ENCODE assay signal across 39 mouse cellular contexts in the genomic region with DNA sequence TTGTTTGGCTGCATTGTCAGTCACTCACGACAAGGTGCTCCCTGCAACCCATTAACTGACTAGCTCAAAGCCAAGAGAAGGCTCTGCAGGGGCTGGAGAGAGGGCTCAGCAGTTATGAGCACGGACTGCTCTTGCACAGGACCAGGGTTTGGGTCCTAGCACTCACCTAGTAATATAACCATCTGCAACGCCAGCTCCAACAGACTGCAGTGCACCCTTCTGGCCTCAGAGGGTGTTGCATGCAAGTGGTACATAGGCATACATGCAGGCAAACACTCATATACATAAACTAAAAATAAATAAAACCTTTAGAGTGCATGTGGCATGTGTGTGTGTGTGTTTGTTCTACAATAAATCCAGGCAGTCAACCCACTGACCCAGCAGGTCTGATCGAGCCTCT. TPM values are rescaled to one million over a fixed set of nuclear protein-coding genes. Genes with fewer than 3 reads are reported as not detected.
DNase-seq lines count a peak whose midpoint lies in the region; ATAC-seq and TF ChIP-seq lines count a peak whose summit lies in the region.
"Had no signal": no experiment of that assay in that cellular context is flagged by ENCODE, and none has a peak within 500 bp of the region (broad histone marks: within the 10 kb centered on the region; RNA-seq: fewer than 3 reads in every experiment).

No protein-coding gene starts in this region.

- no peak for DNase-seq in hindbrain, postnatal 0 days (ENCODE audit: low spot score)
- no peak for DNase-seq in liver, embryonic 14.5 days (ENCODE audit: low read depth in 3 of 3, low spot score in 3 of 3)
- peak; percentile 54 for DNase-seq in ZHBTc4 (ENCODE audit: low read depth, low spot score)
- DNase-seq in heart, postnatal 10 days: no peak
- DNase-seq in urinary bladder, postnatal 10 days (ENCODE audit: low spot score): no peak
- DNase-seq: adrenal gland, postnatal 25 days; cerebellum, adult 11-12 months; cerebellum, adult 9-11 months; embryo, embryonic 11 days; gastrocnemius, postnatal 10 days; heart, postnatal 14 days; kidney, postnatal 25 days; left cerebral cortex, postnatal 4 days; lung, postnatal 4 days; right cerebral cortex, postnatal 4 days; thymus, postnatal 4 days had no signal

- no peaks in the 10 kb centered on the region for H3K9me3 ChIP-seq in hindbrain, postnatal 0 days (ENCODE audit: low read length)
- H3K9me3 ChIP-seq in hindbrain, embryonic 16.5 days (ENCODE audit: control insufficient read depth, low read length): no peaks in the 10 kb centered on the region
- no peaks in the 10 kb centered on the region for H3K9me3 ChIP-seq in liver, embryonic 14.5 days (ENCODE audit: control insufficient read depth, low read length)
- 0 out of 2 replicates have a peak, but pooled peaks cover 3% of the 10 kb centered on the region for H3K9me3 ChIP-seq in liver, embryonic 12.5 days (replicated peaks)
- no peaks in the 10 kb centered on the region for H3K9me3 ChIP-seq in ES-Bruce4 (replicated peaks; ENCODE audit: control insufficient read depth, insufficient read depth, low read length, poor library complexity, severe bottlenecking)
- H3K9me3 ChIP-seq: embryonic facial prominence, embryonic 12.5 days; hindbrain, embryonic 10.5 days; hindbrain, embryonic 15.5 days; intestine, embryonic 15.5 days; limb, embryonic 15.5 days; lung, embryonic 15.5 days; midbrain, embryonic 13.5 days; neural tube, embryonic 13.5 days had no signal

- no peak for ATAC-seq in hindbrain, postnatal 0 days
- no peak for ATAC-seq in hindbrain, embryonic 16.5 days
- ATAC-seq in liver, embryonic 14.5 days (ENCODE audit: insufficient read depth): no peak
- ATAC-seq in liver, embryonic 12.5 days: no peak
- ATAC-seq: forebrain, embryonic 16.5 days; intestine, embryonic 15.5 days; midbrain, embryonic 13.5 days had no signal

- no peak overlapping the region for H3K4me2 ChIP-seq in hindbrain, postnatal 0 days (ENCODE audit: low read depth, low read length)
- no peak overlapping the region for H3K4me2 ChIP-seq in hindbrain, embryonic 16.5 days (ENCODE audit: low read length)
- no peak overlapping the region for H3K4me2 ChIP-seq in liver, embryonic 14.5 days (ENCODE audit: low read depth)
- no peak overlapping the region for H3K4me2 ChIP-seq in liver, embryonic 12.5 days
- H3K4me2 ChIP-seq: embryonic facial prominence, embryonic 12.5 days; heart, embryonic 13.5 days; hindbrain, embryonic 15.5 days; intestine, embryonic 15.5 days; limb, embryonic 15.5 days; lung, embryonic 15.5 days; midbrain, embryonic 13.5 days; neural tube, embryonic 13.5 days had no signal

- no peak overlapping the region for H3K4me3 ChIP-seq in hindbrain, postnatal 0 days (ENCODE audit: low read length)
- H3K4me3 ChIP-seq in hindbrain, embryonic 16.5 days (ENCODE audit: low read length): no peak overlapping the region
- H3K4me3 ChIP-seq in liver, embryonic 14.5 days (ENCODE audit: insufficient read depth in 1 of 2, low read depth in 2 of 2, low read length in 2 of 2): no peak overlapping the region
- H3K4me3 ChIP-seq in liver, embryonic 12.5 days: no peak overlapping the region
- H3K4me3 ChIP-seq in ES-Bruce4 (ENCODE audit: low read depth, low read length): no peak overlapping the region
- H3K4me3 ChIP-seq: embryonic facial prominence, embryonic 12.5 days; forebrain, embryonic 10.5 days; heart, embryonic 13.5 days; hindbrain, embryonic 10.5 days; hindbrain, embryonic 15.5 days; intestine, embryonic 15.5 days; limb, embryonic 15.5 days; lung, embryonic 15.5 days; megakaryocyte, embryonic 14.5 days; midbrain, embryonic 13.5 days; neural tube, embryonic 13.5 days had no signal

- TF ChIP-seq EP300 in liver, embryonic 14.5 days (IDR thresholded peaks at IDR 0.05; ENCODE audit: low read depth): no peak
- TF ChIP-seq EP300 in ES-Bruce4 (IDR thresholded peaks at IDR 0.05; ENCODE audit: insufficient read depth, low read depth, low read length): no peak

- 0 out of 2 replicates have a peak, but pooled peaks cover 6% of the 10 kb centered on the region for H3K4me1 ChIP-seq in hindbrain, postnatal 0 days (ENCODE audit: insufficient read depth, low read length)
- H3K4me1 ChIP-seq in hindbrain, embryonic 16.5 days (ENCODE audit: control insufficient read depth, insufficient read depth, low read depth, low read length): peaks cover 4% of the 10 kb centered on the region
- peaks cover 0 to 6% of the 10 kb centered on the region in 2 experiments; a peak in 2 of 4 replicates for H3K4me1 ChIP-seq in liver, embryonic 14.5 days (replicated peaks; ENCODE audit: control insufficient read depth in 2 of 2, insufficient read depth in 2 of 2, low read length in 1 of 2)
- peaks cover 10% of the 10 kb centered on the region for H3K4me1 ChIP-seq in liver, embryonic 12.5 days
- peaks cover 3% of the 10 kb centered on the region for H3K4me1 ChIP-seq in ES-Bruce4 (ENCODE audit: control insufficient read depth, insufficient read depth, low read length)

- intact Hi-C loops in heart, postnatal 10 days (cut with DNase I): no loop called here

- TF ChIP-seq CTCF in hindbrain, postnatal 0 days (IDR thresholded peaks at IDR 0.05; ENCODE audit: low read depth): peak; percentile 29
- peak; percentile 37 for TF ChIP-seq CTCF in liver, embryonic 14.5 days (IDR thresholded peaks at IDR 0.05; ENCODE audit: low read depth)
- peak; percentile 41 for TF ChIP-seq CTCF in ES-Bruce4 (IDR thresholded peaks at IDR 0.05; ENCODE audit: low read depth, low read length)

- 85% methylated on average over 4 of the region's 4 CpGs for WGBS in hindbrain, postnatal 0 days
- WGBS in hindbrain, embryonic 16.5 days: 88% methylated on average over 4 of the region's 4 CpGs
- 50% methylated on average over 4 of the region's 4 CpGs for WGBS in liver, embryonic 14.5 days (ENCODE audit: insufficient replicate concordance)
- WGBS in liver, embryonic 12.5 days (ENCODE audit: insufficient replicate concordance): 52% methylated on average over 4 of the region's 4 CpGs

- no peak overlapping the region for H3K9ac ChIP-seq in hindbrain, postnatal 0 days (replicated peaks; ENCODE audit: low read length)
- H3K9ac ChIP-seq in hindbrain, embryonic 16.5 days (ENCODE audit: low read depth, low read length): no peak overlapping the region
- H3K9ac ChIP-seq in liver, embryonic 14.5 days (replicated peaks): no peak overlapping the region
- H3K9ac ChIP-seq in liver, embryonic 12.5 days: no peak overlapping the region
- no peak overlapping the region for H3K9ac ChIP-seq in ES-Bruce4 (ENCODE audit: low read depth, poor library complexity, severe bottlenecking)
- H3K9ac ChIP-seq: embryonic facial prominence, embryonic 12.5 days; heart, embryonic 13.5 days; hindbrain, embryonic 15.5 days; intestine, embryonic 15.5 days; limb, embryonic 15.5 days; lung, embryonic 15.5 days; midbrain, embryonic 13.5 days; neural tube, embryonic 13.5 days had no signal

- no peaks in the 10 kb centered on the region for H3K36me3 ChIP-seq in hindbrain, postnatal 0 days (ENCODE audit: insufficient read depth, low read length)
- no peaks in the 10 kb centered on the region for H3K36me3 ChIP-seq in hindbrain, embryonic 16.5 days (ENCODE audit: control insufficient read depth, insufficient read depth, low read length)
- H3K36me3 ChIP-seq in liver, embryonic 14.5 days (replicated peaks; ENCODE audit: control insufficient read depth, insufficient read depth, low read depth): no peaks in the 10 kb centered on the region
- no peaks in the 10 kb centered on the region for H3K36me3 ChIP-seq in liver, embryonic 12.5 days
- H3K36me3 ChIP-seq in ES-Bruce4 (ENCODE audit: control insufficient read depth, insufficient read depth, low read length, poor library complexity, severe bottlenecking): no peaks in the 10 kb centered on the region
- H3K36me3 ChIP-seq: embryonic facial prominence, embryonic 12.5 days; heart, embryonic 13.5 days; hindbrain, embryonic 15.5 days; intestine, embryonic 15.5 days; limb, embryonic 15.5 days; lung, embryonic 15.5 days had no signal

- no peak overlapping the region for H3K27ac ChIP-seq in hindbrain, postnatal 0 days
- H3K27ac ChIP-seq in hindbrain, embryonic 16.5 days (ENCODE audit: low read depth, low read length): no peak overlapping the region
- no peak overlapping the region for H3K27ac ChIP-seq in liver, embryonic 14.5 days
- H3K27ac ChIP-seq in liver, embryonic 12.5 days: no peak overlapping the region
- no peak overlapping the region for H3K27ac ChIP-seq in ES-Bruce4 (ENCODE audit: insufficient read depth, low read length)
- H3K27ac ChIP-seq: embryonic facial prominence, embryonic 12.5 days; forebrain, embryonic 10.5 days; heart, embryonic 13.5 days; hindbrain, embryonic 10.5 days; hindbrain, embryonic 15.5 days; intestine, embryonic 15.5 days; limb, embryonic 15.5 days; lung, embryonic 15.5 days; midbrain, embryonic 13.5 days; neural tube, embryonic 13.5 days had no signal

- TF ChIP-seq POLR2A in ES-Bruce4 (IDR thresholded peaks at IDR 0.05; ENCODE audit: insufficient read depth, low read length): no peak

- no peaks in the 10 kb centered on the region for H3K27me3 ChIP-seq in hindbrain, postnatal 0 days (ENCODE audit: insufficient read depth, low read length)
- H3K27me3 ChIP-seq in hindbrain, embryonic 16.5 days (replicated peaks; ENCODE audit: control insufficient read depth, insufficient read depth, low read length): no peaks in the 10 kb centered on the region
- peaks cover 16% of the 10 kb centered on the region for H3K27me3 ChIP-seq in liver, embryonic 14.5 days (ENCODE audit: control insufficient read depth, insufficient read depth, low read length)
- peaks cover 56% of the 10 kb centered on the region for H3K27me3 ChIP-seq in liver, embryonic 12.5 days (replicated peaks)
- no peaks in the 10 kb centered on the region for H3K27me3 ChIP-seq in ES-Bruce4 (ENCODE audit: control insufficient read depth, insufficient read depth, low read length, poor library complexity, severe bottlenecking)
- H3K27me3 ChIP-seq: embryonic facial prominence, embryonic 12.5 days; hindbrain, embryonic 15.5 days; intestine, embryonic 15.5 days; limb, embryonic 15.5 days; midbrain, embryonic 13.5 days; neural tube, embryonic 13.5 days had no signal

RNA-seq across cellular contexts. Expression of a gene that starts 5.1 kb away (rescaled TPM):
- total RNA-seq in hindbrain, postnatal 0 days (2014; rRNA removed): 115 and 124 TPM in 2 replicates
- polyA plus RNA-seq in hindbrain, postnatal 0 days (2015; fragmentation: Nextera tagmentation; extraction: Ambion mirVana): 41.8 and 46.2 TPM in 2 replicates
- 53.3 and 55.0 TPM in 2 replicates for polyA plus RNA-seq in hindbrain, embryonic 16.5 days (2015; fragmentation: Nextera tagmentation; extraction: Ambion mirVana)
- polyA plus RNA-seq in liver, embryonic 14.5 days (2012; rRNA removed): 0.64 and 0.84 TPM in 2 replicates
- 0.39 and 0.68 TPM in 2 replicates for polyA plus RNA-seq in liver, embryonic 14.5 days (2014; fragmentation: Nextera tagmentation; extraction: Ambion mirVana)
- 1.9 and 2.3 TPM in 2 replicates for polyA plus RNA-seq in liver, embryonic 12.5 days (2016; fragmentation: Nextera tagmentation; extraction: Ambion mirVana)
- 18.3 and 22.2 TPM in 2 replicates for polyA plus RNA-seq in ES-Bruce4 (2011; ENCODE audit: insufficient read depth, insufficient read length, low read depth, missing spikeins)
- under 1 TPM in 1 of 2 experiments, not detected in 1; 0.22 TPM for total RNA-seq in heart, postnatal 10 days (2021)
- total RNA-seq: heart, adult 8-10 months had no signal

RNA-seq across cellular contexts. Expression of a gene that starts 22.2 kb away (rescaled TPM):
- 0.58 TPM in 1 of 2 replicates, not detected in the other for total RNA-seq in hindbrain, postnatal 0 days (2014; rRNA removed)
- 0.29 TPM in 1 of 2 replicates, not detected in the other for polyA plus RNA-seq in hindbrain, postnatal 0 days (2015; fragmentation: Nextera tagmentation; extraction: Ambion mirVana)
- 0.31 and 0.32 TPM in 2 replicates for polyA plus RNA-seq in hindbrain, embryonic 16.5 days (2015; fragmentation: Nextera tagmentation; extraction: Ambion mirVana)
- 0.33 and 0.51 TPM in 2 replicates for polyA plus RNA-seq in liver, embryonic 14.5 days (2012; rRNA removed)
- 0.36 and 0.80 TPM in 2 replicates for polyA plus RNA-seq in liver, embryonic 14.5 days (2014; fragmentation: Nextera tagmentation; extraction: Ambion mirVana)
- 0.71 and 1.1 TPM in 2 replicates for polyA plus RNA-seq in liver, embryonic 12.5 days (2016; fragmentation: Nextera tagmentation; extraction: Ambion mirVana)
- 19.6 and 22.0 TPM in 2 replicates for polyA plus RNA-seq in ES-Bruce4 (2011; ENCODE audit: insufficient read depth, insufficient read length, low read depth, missing spikeins)
- total RNA-seq in heart, postnatal 10 days (2021): under 1 TPM in 1 of 2 experiments, not detected in 1; 0.24 TPM
- total RNA-seq: gastrocnemius, postnatal 10 days; layer of hippocampus, adult 18-20 months; layer of hippocampus, postnatal 25 days; left cerebral cortex, postnatal 4 days had no signal
- polyA plus RNA-seq: forebrain, embryonic 16.5 days had no signal

RNA-seq across cellular contexts. Expression of a gene that starts 26.9 kb away (rescaled TPM):
- total RNA-seq in hindbrain, postnatal 0 days (2014; rRNA removed): not detected in 2 replicates
- polyA plus RNA-seq in hindbrain, postnatal 0 days (2015; fragmentation: Nextera tagmentation; extraction: Ambion mirVana): not detected in 2 replicates
- not detected in 2 replicates for polyA plus RNA-seq in hindbrain, embryonic 16.5 days (2015; fragmentation: Nextera tagmentation; extraction: Ambion mirVana)
- polyA plus RNA-seq in liver, embryonic 14.5 days (2012; rRNA removed): not detected in 2 replicates
- polyA plus RNA-seq in liver, embryonic 14.5 days (2014; fragmentation: Nextera tagmentation; extraction: Ambion mirVana): not detected in 2 replicates
- polyA plus RNA-seq in liver, embryonic 12.5 days (2016; fragmentation: Nextera tagmentation; extraction: Ambion mirVana): not detected in 2 replicates
- not detected in 2 replicates for polyA plus RNA-seq in ES-Bruce4 (2011; ENCODE audit: insufficient read depth, insufficient read length, low read depth, missing spikeins)
- not detected for total RNA-seq in heart, postnatal 10 days (2021)
- total RNA-seq: adrenal gland, adult 18-20 months; adrenal gland, postnatal 25 days; gastrocnemius, postnatal 10 days; heart, adult 8-10 months; heart, postnatal 14 days; layer of hippocampus, adult 18-20 months; layer of hippocampus, postnatal 25 days; left cerebral cortex, postnatal 4 days had no signal
- polyA plus RNA-seq: embryonic facial prominence, embryonic 12.5 days; forebrain, embryonic 10.5 days; forebrain, embryonic 16.5 days; gonadal fat pad, adult 2 months; heart, embryonic 13.5 days; hindbrain, embryonic 10.5 days; hindbrain, embryonic 15.5 days; intestine, embryonic 15.5 days; kidney, embryonic 14.5 days; limb, embryonic 15.5 days; lung, embryonic 15.5 days; midbrain, embryonic 13.5 days; neural tube, embryonic 13.5 days; spleen, adult 2 months; thymus, postnatal 0 days had no signal

RNA-seq across cellular contexts. Expression of a gene that starts 38.1 kb away (rescaled TPM):
- 0.37 and 0.50 TPM in 2 replicates for total RNA-seq in hindbrain, postnatal 0 days (2014; rRNA removed)
- polyA plus RNA-seq in hindbrain, postnatal 0 days (2015; fragmentation: Nextera tagmentation; extraction: Ambion mirVana): 0.67 and 0.69 TPM in 2 replicates
- polyA plus RNA-seq in hindbrain, embryonic 16.5 days (2015; fragmentation: Nextera tagmentation; extraction: Ambion mirVana): 0.83 and 1.3 TPM in 2 replicates
- 8.3 and 9.2 TPM in 2 replicates for polyA plus RNA-seq in liver, embryonic 14.5 days (2012; rRNA removed)
- polyA plus RNA-seq in liver, embryonic 14.5 days (2014; fragmentation: Nextera tagmentation; extraction: Ambion mirVana): 6.0 and 9.6 TPM in 2 replicates
- polyA plus RNA-seq in liver, embryonic 12.5 days (2016; fragmentation: Nextera tagmentation; extraction: Ambion mirVana): 1.4 and 2.7 TPM in 2 replicates
- not detected in 2 replicates for polyA plus RNA-seq in ES-Bruce4 (2011; ENCODE audit: insufficient read depth, insufficient read length, low read depth, missing spikeins)
- under 1 TPM in 1 of 2 experiments, not detected in 1; 0.69 TPM for total RNA-seq in heart, postnatal 10 days (2021)
- total RNA-seq: adrenal gland, postnatal 25 days; layer of hippocampus, adult 18-20 months; layer of hippocampus, postnatal 25 days; left cerebral cortex, postnatal 4 days had no signal
- polyA plus RNA-seq: forebrain, embryonic 10.5 days; hindbrain, embryonic 10.5 days had no signal

RNA-seq across cellular contexts. Expression of a gene that starts 44.6 kb away (rescaled TPM):
- 1.2 and 19.5 TPM in 2 replicates for total RNA-seq in hindbrain, postnatal 0 days (2014; rRNA removed)
- polyA plus RNA-seq in hindbrain, postnatal 0 days (2015; fragmentation: Nextera tagmentation; extraction: Ambion mirVana): 2.4 and 2.6 TPM in 2 replicates
- 3.2 and 3.3 TPM in 2 replicates for polyA plus RNA-seq in hindbrain, embryonic 16.5 days (2015; fragmentation: Nextera tagmentation; extraction: Ambion mirVana)
- 9.8 and 10.8 TPM in 2 replicates for polyA plus RNA-seq in liver, embryonic 14.5 days (2012; rRNA removed)
- 16.0 and 18.4 TPM in 2 replicates for polyA plus RNA-seq in liver, embryonic 14.5 days (2014; fragmentation: Nextera tagmentation; extraction: Ambion mirVana)
- 16.0 and 16.5 TPM in 2 replicates for polyA plus RNA-seq in liver, embryonic 12.5 days (2016; fragmentation: Nextera tagmentation; extraction: Ambion mirVana)
- 15.4 and 23.2 TPM in 2 replicates for polyA plus RNA-seq in ES-Bruce4 (2011; ENCODE audit: insufficient read depth, insufficient read length, low read depth, missing spikeins)
- total RNA-seq in heart, postnatal 10 days (2021): 1 to 10 TPM; 6.7 to 8.2 TPM
